Mouse (Mus musculus): ENCODE data around the gene Dohh.

DNA sequence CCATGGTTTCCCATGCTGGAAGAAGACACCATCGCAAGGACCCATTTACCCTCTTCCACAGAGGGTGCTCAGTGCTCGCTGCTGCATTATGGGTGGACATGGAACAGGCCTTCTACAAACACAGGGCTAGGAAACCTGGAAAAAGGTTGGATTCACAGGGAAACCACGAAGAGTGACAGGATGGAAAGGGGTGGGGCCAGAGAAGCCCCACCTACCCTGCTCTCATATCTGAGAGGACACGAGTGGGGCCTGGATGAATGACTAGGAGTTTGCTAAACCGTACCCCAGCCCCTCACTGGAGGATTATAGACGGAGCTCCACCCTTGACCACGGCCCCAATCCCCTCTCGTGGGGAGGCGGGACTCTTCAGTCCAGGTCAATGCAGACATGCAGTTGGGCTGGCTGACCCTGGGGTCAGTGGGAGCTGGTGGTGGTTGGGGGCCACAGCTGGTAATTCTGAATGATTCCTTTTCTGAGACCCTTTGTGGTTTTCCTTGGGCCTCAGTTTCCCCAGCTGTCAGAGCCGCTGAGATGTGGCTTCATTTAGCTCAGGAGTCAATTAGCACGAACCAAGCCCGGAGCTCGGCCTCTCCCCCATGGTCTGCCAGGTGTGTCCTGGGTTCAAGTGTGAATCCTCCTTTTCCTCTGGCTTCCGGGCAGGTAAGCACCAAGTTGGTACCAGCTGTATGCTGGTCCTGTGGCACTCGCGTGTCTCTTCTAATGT, 28.5 kb downstream of the Dohh start:
- no peak for TF ChIP-seq CHD1 (IDR thresholded peaks at IDR 0.05; ENCODE audit: low read depth, low read length)
- no peak for TF ChIP-seq CTCF (conservative IDR thresholded peaks at IDR 0.05 in 1 of 2, IDR thresholded peaks at IDR 0.05 in 1 of 2; ENCODE audit: low read depth in 2 of 2, low read length in 2 of 2)

Measured in CH12.LX (cell line).